In genomic region chr13:54687096-54687495, GRCm38 (mm10) we compare ENCODE assay signal across 7 mouse cellular contexts. TPM values are rescaled to one million over a fixed set of nuclear protein-coding genes. Genes with fewer than 3 reads are reported as not detected.
A peak's percentile ranks its signal among the peaks of the same experiment; 100 is the strongest.
DNase-seq lines count a peak whose midpoint lies in the region; ATAC-seq lines count a peak whose summit lies in the region.

No protein-coding gene starts in this region.

- H3K27ac ChIP-seq in intestine, embryonic 15.5 days, result peak overlapping the region; percentile 92
- H3K27ac ChIP-seq in limb, embryonic 10.5 days, result peak overlapping the region; percentile 99
- H3K27ac ChIP-seq in midbrain, embryonic 11.5 days (ENCODE audit: low read depth, low read length), result peak overlapping the region; percentile 93

- H3K4me2 ChIP-seq in intestine, embryonic 15.5 days (replicated peaks), result peak overlapping the region; percentile 77
- peak overlapping the region; percentile 92 for H3K4me2 ChIP-seq in midbrain, embryonic 11.5 days

- peak overlapping the region; percentile 92 for H3K9ac ChIP-seq in intestine, embryonic 15.5 days
- H3K9ac ChIP-seq in midbrain, embryonic 11.5 days (ENCODE audit: low read length), result peak overlapping the region; percentile 98

- ATAC-seq in activated CD4-positive, CD25-positive, alpha-beta regulatory T cell, adult 4 months, result peak; percentile 79
- peak; percentile 65 for ATAC-seq in intestine, embryonic 15.5 days
- ATAC-seq in midbrain, embryonic 11.5 days (ENCODE audit: low FRiP score), result peak; percentile 70

- WGBS in intestine, embryonic 15.5 days, result under 1% methylated on average over 35 of the region's 35 CpGs
- under 1% methylated on average over 35 of the region's 35 CpGs for WGBS in limb, embryonic 10.5 days
- WGBS in midbrain, embryonic 11.5 days, result under 1% methylated on average over 35 of the region's 35 CpGs

- H3K36me3 ChIP-seq in intestine, embryonic 15.5 days, result peaks cover 23% of the 10 kb centered on the region
- H3K36me3 ChIP-seq in limb, embryonic 10.5 days, result peaks cover 45% of the 10 kb centered on the region
- peaks cover 20% of the 10 kb centered on the region for H3K36me3 ChIP-seq in midbrain, embryonic 11.5 days (ENCODE audit: control insufficient read depth, insufficient read depth, low read length)

- peaks cover 44% of the 10 kb centered on the region for H3K4me1 ChIP-seq in intestine, embryonic 15.5 days (replicated peaks)
- peaks cover 40% of the 10 kb centered on the region for H3K4me1 ChIP-seq in limb, embryonic 10.5 days
- peaks cover 20% of the 10 kb centered on the region for H3K4me1 ChIP-seq in midbrain, embryonic 11.5 days (ENCODE audit: control insufficient read depth, insufficient read depth, low read length)

- H3K9me3 ChIP-seq in intestine, embryonic 15.5 days, result no peaks in the 10 kb centered on the region
- no peaks in the 10 kb centered on the region for H3K9me3 ChIP-seq in limb, embryonic 10.5 days (replicated peaks)
- no peaks in the 10 kb centered on the region for H3K9me3 ChIP-seq in midbrain, embryonic 11.5 days (ENCODE audit: control insufficient read depth, low read length)

- DNase-seq in embryo, embryonic 10.5 days (ENCODE audit: low spot score), result peak; percentile 90
- DNase-seq in gastrocnemius, postnatal 36 days, result peak; percentile 37 to 58
- peak; percentile 87 for DNase-seq in limb, embryonic 10.5 days (ENCODE audit: low spot score)
- DNase-seq in midbrain, embryonic 11.5 days (ENCODE audit: low spot score, missing footprints), result peak; percentile 97
- DNase-seq in right cerebral cortex, postnatal 4 days, result peak; percentile 61

- intact Hi-C loops in gastrocnemius, postnatal 36 days (cut with DNase I), result no loop called here

- no peaks in the 10 kb centered on the region for H3K27me3 ChIP-seq in intestine, embryonic 15.5 days (replicated peaks)
- H3K27me3 ChIP-seq in limb, embryonic 10.5 days (ENCODE audit: low read depth, poor library complexity, severe bottlenecking), result no peaks in the 10 kb centered on the region
- H3K27me3 ChIP-seq in midbrain, embryonic 11.5 days (ENCODE audit: control insufficient read depth, insufficient read depth, low read length), result no peaks in the 10 kb centered on the region

- peak overlapping the region; percentile 89 for H3K4me3 ChIP-seq in intestine, embryonic 15.5 days (replicated peaks)
- peak overlapping the region; percentile 89 for H3K4me3 ChIP-seq in limb, embryonic 10.5 days
- H3K4me3 ChIP-seq in midbrain, embryonic 11.5 days (ENCODE audit: low read depth, low read length), result peak overlapping the region; percentile 79

RNA-seq across cellular contexts. Expression of gene Rnf44, which starts 6.6 kb away (rescaled TPM):
- polyA plus RNA-seq in activated CD4-positive, CD25-positive, alpha-beta regulatory T cell, adult 4 months (2017; shearing (Covaris generic)), result 10 to 100 TPM; 23.3 to 31.2 TPM
- 10 to 100 TPM; 21.7 to 27.2 TPM for total RNA-seq in gastrocnemius, postnatal 36 days (2021)
- polyA plus RNA-seq in intestine, embryonic 15.5 days (2015; fragmentation: Nextera tagmentation; extraction: Ambion mirVana), result 77.9 and 78.3 TPM in 2 replicates
- 104 and 135 TPM in 2 replicates for polyA plus RNA-seq in limb, embryonic 10.5 days (2016; fragmentation: Nextera tagmentation; extraction: Ambion mirVana)
- 88.6 and 111 TPM in 2 replicates for polyA plus RNA-seq in midbrain, embryonic 11.5 days (2014; fragmentation: Nextera tagmentation; extraction: Ambion mirVana)

RNA-seq across cellular contexts. Expression of gene Cdhr2, which starts 14.2 kb away (rescaled TPM):
- under 1 TPM in 1 of 2 experiments, not detected in 1; 0.08 TPM for polyA plus RNA-seq in activated CD4-positive, CD25-positive, alpha-beta regulatory T cell, adult 4 months (2017; shearing (Covaris generic))
- not detected for total RNA-seq in gastrocnemius, postnatal 36 days (2021)
- 32.2 and 37.2 TPM in 2 replicates for polyA plus RNA-seq in intestine, embryonic 15.5 days (2015; fragmentation: Nextera tagmentation; extraction: Ambion mirVana)
- polyA plus RNA-seq in limb, embryonic 10.5 days (2016; fragmentation: Nextera tagmentation; extraction: Ambion mirVana), result 0.04 TPM in 1 of 2 replicates, not detected in the other
- polyA plus RNA-seq in midbrain, embryonic 11.5 days (2014; fragmentation: Nextera tagmentation; extraction: Ambion mirVana), result 0.06 TPM in 1 of 2 replicates, not detected in the other

Comparison
In these comparisons a context has a peak if more than half of its experiments do, and no peak if none do; other contexts are left out.
1. Peak in every context shown above with its lines: DNase-seq, ATAC-seq, H3K4me3 ChIP-seq and H3K27ac ChIP-seq.
2. RNA of gene Cdhr2, which starts 14.2 kb away (polyA plus RNA-seq): 32.2 to 37.2 TPM in intestine, embryonic 15.5 days; 0.08 TPM in activated CD4-positive, CD25-positive, alpha-beta regulatory T cell, adult 4 months, 0.04 TPM in limb, embryonic 10.5 days and 0.06 TPM in midbrain, embryonic 11.5 days; every median in the first group is over 10 times any median in the second.